Mouse (Mus musculus): Measurements from ENCODE around the gene Nkx6-1.

Gene Nkx6-1

GRCm38 (mm10) chr5:101659411-101659971, 5.3 kb downstream of the Nkx6-1 start:
- no peak for DNase-seq (ENCODE audit: extremely low spot score, low read depth, low spot score)

GRCm38 (mm10) chr5:101658984-101659290, 5.9 kb downstream of the Nkx6-1 start:
- DNase-seq (ENCODE audit: extremely low spot score, low read depth, low spot score), result no peak

GRCm38 (mm10) chr5:101658188-101658983, 6.4 kb downstream of the Nkx6-1 start:
- DNase-seq (ENCODE audit: extremely low spot score, low read depth, low spot score), result no peak

- no peak for DNase-seq (ENCODE audit: extremely low spot score, low read depth, low spot score)
These were observed 7.1 kb downstream of the Nkx6-1 start for GRCm38 (mm10) chr5:101657698-101658097.

GRCm38 (mm10) chr5:101656107-101656506, 8.7 kb downstream of the Nkx6-1 start:
- no peak for DNase-seq (ENCODE audit: extremely low spot score, low read depth, low spot score)

GRCm38 (mm10) chr5:101655418-101655817, 9.4 kb downstream of the Nkx6-1 start:
- DNase-seq (ENCODE audit: extremely low spot score, low read depth, low spot score), result no peak

- no peak for DNase-seq (ENCODE audit: extremely low spot score, low read depth, low spot score)
These were observed 16.8 kb downstream of the Nkx6-1 start for GRCm38 (mm10) chr5:101647726-101648686.

- DNase-seq (ENCODE audit: extremely low spot score, low read depth, low spot score), result no peak
These were observed 17.7 kb downstream of the Nkx6-1 start for GRCm38 (mm10) chr5:101646961-101647575.

- DNase-seq (ENCODE audit: extremely low spot score, low read depth, low spot score), result no peak
These were observed 19.7 kb downstream of the Nkx6-1 start for GRCm38 (mm10) chr5:101645071-101645470.

GRCm38 (mm10) chr5:101638101-101638500, 26.7 kb downstream of the Nkx6-1 start:
- no peak for DNase-seq (ENCODE audit: extremely low spot score, low read depth, low spot score)

Data from hindlimb bud, embryonic 11.5 days (tissue).